13 mouse cellular contexts compared by ENCODE assay signal in genomic region chr3:79324697-79325526, GRCm38 (mm10). TPM values are rescaled to one million over a fixed set of nuclear protein-coding genes. Genes with fewer than 3 reads are reported as not detected.
DNase-seq lines count a peak whose midpoint lies in the region; ATAC-seq lines count a peak whose summit lies in the region.
"Had no signal": no experiment of that assay in that cellular context is flagged by ENCODE, and none has a peak within 500 bp of the region (broad histone marks: within the 10 kb centered on the region; RNA-seq: fewer than 3 reads in every experiment).

No protein-coding gene starts in this region.

- H3K4me3 ChIP-seq in heart, embryonic 15.5 days: no peak overlapping the region
- H3K4me3 ChIP-seq in limb, embryonic 10.5 days: no peak overlapping the region
- H3K4me3 ChIP-seq: layer of hippocampus, adult 2 months had no signal

- no peaks in the 10 kb centered on the region for H3K36me3 ChIP-seq in heart, embryonic 15.5 days
- H3K36me3 ChIP-seq in limb, embryonic 10.5 days: no peaks in the 10 kb centered on the region

- peaks cover 4% of the 10 kb centered on the region for H3K4me1 ChIP-seq in heart, embryonic 15.5 days (replicated peaks)
- peaks cover 36% of the 10 kb centered on the region for H3K4me1 ChIP-seq in limb, embryonic 10.5 days

- intact Hi-C loops in left cerebral cortex, postnatal 4 days (cut with DNase I): no loop called here
- intact Hi-C loops in left cerebral cortex, postnatal 10 days (cut with DNase I): no loop called here

- H3K27ac ChIP-seq in heart, embryonic 15.5 days: peak overlapping the region; percentile 31; the same call in 1 of the 2 replicates
- H3K27ac ChIP-seq in limb, embryonic 10.5 days: peak overlapping the region; percentile 20
- H3K27ac ChIP-seq: layer of hippocampus, adult 2 months had no signal

- no peak for DNase-seq in heart, adult 18-20 months
- DNase-seq in retina, postnatal 1 day: peak; percentile 18
- DNase-seq in retina, embryonic 14.5 days (ENCODE audit: low spot score): no peak
- no peak for DNase-seq in limb, embryonic 10.5 days (ENCODE audit: low spot score)
- no peak for DNase-seq in left cerebral cortex, postnatal 4 days
- no peak for DNase-seq in spleen, postnatal 10 days (ENCODE audit: low spot score in 2 of 2)
- DNase-seq in left cerebral cortex, postnatal 10 days (ENCODE audit: extremely low spot score in 1 of 2, low spot score in 2 of 2): no peak
- DNase-seq: adrenal gland, adult 8-10 months; cerebellum, adult 9-10 months; gastrocnemius, postnatal 14 days had no signal

- H3K4me2 ChIP-seq in heart, embryonic 15.5 days: peak overlapping the region; percentile 32; the same call in 1 of the 2 replicates

- H3K27me3 ChIP-seq in heart, embryonic 15.5 days: no peaks in the 10 kb centered on the region
- H3K27me3 ChIP-seq in limb, embryonic 10.5 days (ENCODE audit: low read depth, poor library complexity, severe bottlenecking): no peaks in the 10 kb centered on the region
- H3K27me3 ChIP-seq: CH12.LX had no signal

- no peak for ATAC-seq in heart, embryonic 15.5 days (replicated peaks; ENCODE audit: insufficient number of reproducible peaks, insufficient read depth, low FRiP score, low read depth)

- H3K9ac ChIP-seq in heart, embryonic 15.5 days: no peak overlapping the region

- no peaks in the 10 kb centered on the region for H3K9me3 ChIP-seq in heart, embryonic 15.5 days (replicated peaks)
- no peaks in the 10 kb centered on the region for H3K9me3 ChIP-seq in limb, embryonic 10.5 days (replicated peaks)

- WGBS in heart, embryonic 15.5 days: 40% methylated on average over 10 of the region's 10 CpGs
- WGBS in limb, embryonic 10.5 days: 59% methylated on average over 10 of the region's 10 CpGs

RNA-seq across cellular contexts. Expression of gene Gm17359, which starts 11.5 kb away (rescaled TPM):
- polyA plus RNA-seq in heart, embryonic 15.5 days (2015; fragmentation: Nextera tagmentation; extraction: Ambion mirVana): not detected in 2 replicates
- not detected for total RNA-seq in heart, adult 18-20 months (2021)
- not detected in 2 replicates for polyA plus RNA-seq in limb, embryonic 10.5 days (2016; fragmentation: Nextera tagmentation; extraction: Ambion mirVana)
- not detected for total RNA-seq in left cerebral cortex, postnatal 4 days (2021)
- not detected for total RNA-seq in left cerebral cortex, postnatal 10 days (2021)
- total RNA-seq: adrenal gland, adult 8-10 months; CH12.LX; gastrocnemius, postnatal 14 days; layer of hippocampus, adult 2 months had no signal

RNA-seq across cellular contexts. Expression of gene Rapgef2, which starts 38.6 kb away (rescaled TPM):
- polyA plus RNA-seq in heart, embryonic 15.5 days (2015; fragmentation: Nextera tagmentation; extraction: Ambion mirVana): 5.7 TPM in 2 replicates
- 10 to 100 TPM; 34.3 to 34.5 TPM for total RNA-seq in heart, adult 18-20 months (2021)
- 4.7 and 5.3 TPM in 2 replicates for polyA plus RNA-seq in limb, embryonic 10.5 days (2016; fragmentation: Nextera tagmentation; extraction: Ambion mirVana)
- total RNA-seq in left cerebral cortex, postnatal 4 days (2021): 10 to 100 TPM; 86.1 to 91.9 TPM
- total RNA-seq in left cerebral cortex, postnatal 10 days (2021): 10 to 100 TPM; 92.8 to 96.4 TPM
